Mouse (Mus musculus) thymus, adult 2 months (tissue): ENCODE data around the gene Dmbx1. TPM values are rescaled to one million over a fixed set of nuclear protein-coding genes. Genes with fewer than 3 reads are reported as not detected.

Source experiments
- DNase-seq: peaks from one replicate; pipeline ENCODE4 v3.0.0; 2021
- H3K27ac ChIP-seq: fragments of 200-500 bp; 2 replicates; pipeline ENCODE4 v1.5.1; 2012; ENCODE audit warnings: low read length, control low read depth; ENCODE audit not compliant: control insufficient read depth, insufficient read depth
- H3K27me3 ChIP-seq: fragments of 200-500 bp; 2 replicates; pipeline ENCODE4 v1.6.1; 2012; ENCODE audit warnings: mild to moderate bottlenecking, low read length, moderate library complexity, mixed read lengths; ENCODE audit not compliant: control insufficient read depth, insufficient read depth
- H3K36me3 ChIP-seq: fragments of 200-500 bp; 2 replicates; pipeline ENCODE4 v1.6.1; 2012; ENCODE audit warnings: mild to moderate bottlenecking, low read length, moderate library complexity; ENCODE audit not compliant: control insufficient read depth, insufficient read depth
- H3K4me1 ChIP-seq: fragments of 200-500 bp; replicated peaks from 2 replicates; pipeline ENCODE4 v1.6.1; 2012; ENCODE audit warnings: low read length; ENCODE audit not compliant: control insufficient read depth, insufficient read depth
- H3K4me3 ChIP-seq: fragments of 200-500 bp; 2 replicates; pipeline ENCODE4 v1.5.1; 2012; ENCODE audit warnings: mild to moderate bottlenecking, low read length, control low read depth, moderate library complexity; ENCODE audit not compliant: control insufficient read depth, insufficient read depth
- CTCF ChIP-seq: fragments of 200-500 bp; IDR thresholded peaks from 2 replicates; pipeline ENCODE4 v1.5.1; 2012; ENCODE audit warnings: mild to moderate bottlenecking, control low read depth, low read length, moderate library complexity, borderline replicate concordance; ENCODE audit not compliant: control insufficient read depth, poor library complexity, insufficient read depth; ENCODE audit errors: extremely low read depth
- POLR2A ChIP-seq: fragments of 200-500 bp; IDR thresholded peaks from 2 replicates; pipeline ENCODE4 v1.6.1; 2012; ENCODE audit warnings: mild to moderate bottlenecking, low read length, control low read depth, moderate library complexity; ENCODE audit not compliant: control insufficient read depth, poor library complexity, insufficient read depth; ENCODE audit errors: extremely low read depth
- WGBS: fragments of 180-500 bp; shearing (Covaris S2); methylation state at CpG from one replicate; pipeline ENCODE4 v1.1.7; 2018; 5-methylcytosine and 5-hydroxymethylcytosine counted together
- polyA plus RNA-seq: library from polyadenylated mRNA; depleted of rRNA; stranded (reverse); fragments of >200 nt; gene quantifications from 2 replicates; pipeline ENCODE4 v1.2.3, GENCODE M21; 2012

Gene Dmbx1
- polyA plus RNA-seq, 1 experiment, result 0.18 TPM

- TF ChIP-seq CTCF (no peak), POLR2A (no peak)
- Histone ChIP-seq H3K4me3 (no peak overlapping the region), H3K27me3 (peaks cover 7% of the 10 kb centered on the region; the same call in 1 of the 2 replicates)
Observed at GRCm38 (mm10) chr4:115890066-115890465, 49.7 kb downstream of the Dmbx1 start.

GRCm38 (mm10) chr4:115886875-115887274, 52.9 kb downstream of the Dmbx1 start:
- DNase-seq, result no peak
- Histone ChIP-seq H3K36me3 (no peaks in the 10 kb centered on the region), H3K27me3 (peaks cover 7% of the 10 kb centered on the region; the same call in 1 of the 2 replicates), H3K27ac (no peak overlapping the region), H3K4me3 (no peak overlapping the region), H3K4me1 (no peaks in the 10 kb centered on the region)
- WGBS, result 40% methylated on average over 1 of the region's 1 CpGs
- TF ChIP-seq POLR2A (no peak), CTCF (no peak)

More at GRCm38 (mm10) chr4:115890066-115890465, 49.7 kb downstream of the Dmbx1 start:
- no peaks in the 10 kb centered on the region for H3K4me1 ChIP-seq
- no peaks in the 10 kb centered on the region for H3K36me3 ChIP-seq
- WGBS, result 27% methylated on average over 6 of the region's 6 CpGs
- no peak for DNase-seq
- H3K27ac ChIP-seq, result no peak overlapping the region

- no peaks in the 10 kb centered on the region for H3K36me3 ChIP-seq
- H3K27me3 ChIP-seq, result peaks cover 7% of the 10 kb centered on the region; the same call in 1 of the 2 replicates
- DNase-seq, result no peak
- 75% methylated on average over 3 of the region's 3 CpGs for WGBS
- H3K27ac ChIP-seq, result no peak overlapping the region
- TF ChIP-seq POLR2A (no peak), CTCF (no peak)
- no peak overlapping the region for H3K4me3 ChIP-seq
- no peaks in the 10 kb centered on the region for H3K4me1 ChIP-seq
Observed at GRCm38 (mm10) chr4:115885846-115886245, 53.9 kb downstream of the Dmbx1 start.

- Histone ChIP-seq H3K36me3 (no peaks in the 10 kb centered on the region), H3K4me1 (no peaks in the 10 kb centered on the region), H3K27ac (no peak within 1 kb of the TSS), H3K27me3 (no peaks in the 10 kb centered on the region), H3K4me3 (no peak within 1 kb of the TSS)
- DNase-seq, result no peak
- 90% methylated on average over 6 of the region's 6 CpGs for WGBS
- TF ChIP-seq POLR2A, result no peak
- TF ChIP-seq CTCF, result no peak
Observed at GRCm38 (mm10) chr4:115884022-115884421, 55.7 kb downstream of the Dmbx1 start, which contains the start of gene Kncn. Kncn (plus strand) TSS chr4:115884400.

- TF ChIP-seq POLR2A, result no peak
- TF ChIP-seq CTCF, result no peak
- H3K36me3 ChIP-seq, result no peaks in the 10 kb centered on the region
- no peak for DNase-seq
- H3K27me3 ChIP-seq, result no peaks in the 10 kb centered on the region
- H3K4me1 ChIP-seq, result no peaks in the 10 kb centered on the region
- no peak overlapping the region for H3K27ac ChIP-seq
- 63% methylated on average over 4 of the region's 4 CpGs for WGBS
- no peak overlapping the region for H3K4me3 ChIP-seq
Observed at GRCm38 (mm10) chr4:115882195-115882594, 57.5 kb downstream of the Dmbx1 start.

- TF ChIP-seq CTCF (no peak), POLR2A (no peak)
- no peaks in the 10 kb centered on the region for H3K27me3 ChIP-seq
- no peaks in the 10 kb centered on the region for H3K36me3 ChIP-seq
- H3K4me3 ChIP-seq, result no peak overlapping the region
- no peak overlapping the region for H3K27ac ChIP-seq
- WGBS, result 37% methylated on average over 1 of the region's 1 CpGs
- H3K4me1 ChIP-seq, result no peaks in the 10 kb centered on the region
- DNase-seq, result no peak
Observed at GRCm38 (mm10) chr4:115881183-115881582, 58.5 kb downstream of the Dmbx1 start.

- Histone ChIP-seq H3K36me3 (peaks cover 10% of the 10 kb centered on the region; the same call in 1 of the 2 replicates), H3K4me3 (no peak overlapping the region), H3K27me3 (no peaks in the 10 kb centered on the region), H3K4me1 (no peaks in the 10 kb centered on the region), H3K27ac (no peak overlapping the region)
- 88% methylated on average over 9 of the region's 9 CpGs for WGBS
- no peak for TF ChIP-seq POLR2A
- no peak for TF ChIP-seq CTCF
- no peak for DNase-seq
Observed at GRCm38 (mm10) chr4:115878828-115879227, 60.9 kb downstream of the Dmbx1 start.
